Mouse (Mus musculus) skeletal muscle tissue, adult 2 months (tissue): Measurements from ENCODE around the gene Atn1.
A peak's percentile ranks its signal among the peaks of the same experiment; 100 is the strongest.

Experiments used
- DNase-seq: peaks from one replicate; pipeline ENCODE4 v3.0.0-alpha.2; 2012; ENCODE audit warnings: low read depth, low spot score

Atn1 gene

GRCm38 (mm10) chr6:124711824-124712782 is 44.2 kb downstream of the Atn1 start, which contains the start of the genes Emg1 and Phb2:
TSS of gene Emg1 (minus strand) at chr6:124712178.
TSS of gene Phb2 (plus strand) at chr6:124712336.
- DNase-seq = peak; percentile 97

GRCm38 (mm10) chr6:124708289-124708889 is 47.9 kb downstream of the Atn1 start:
- no peak for DNase-seq

DNA sequence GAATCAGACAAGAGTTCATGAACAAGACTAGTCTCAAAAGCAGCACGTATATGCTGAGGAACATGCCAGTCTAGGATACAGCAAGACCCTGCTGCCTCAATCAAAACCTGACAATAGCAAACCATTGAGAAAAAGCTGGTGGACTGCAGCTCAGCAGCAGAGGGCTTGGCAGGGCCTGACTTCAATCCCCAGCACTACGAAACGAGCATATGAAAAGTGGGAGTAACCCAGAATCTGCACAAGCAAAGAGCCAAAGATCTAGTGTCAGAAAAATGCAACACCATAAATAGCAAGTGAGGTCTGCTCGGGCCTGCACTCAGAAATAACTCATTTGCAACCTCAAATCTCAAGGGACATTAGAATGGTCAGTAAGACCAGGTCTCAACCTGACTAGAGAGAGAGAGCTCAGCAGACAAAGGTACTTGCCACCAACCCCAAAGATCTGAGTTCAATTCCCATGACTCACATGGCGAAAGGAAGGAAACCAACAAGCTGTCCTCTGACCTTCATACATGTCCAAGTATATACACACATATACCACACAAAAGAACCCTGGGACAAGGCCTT is 50.2 kb downstream of the Atn1 start:
- no peak for DNase-seq

GRCm38 (mm10) chr6:124704417-124704816 is 51.9 kb downstream of the Atn1 start:
- DNase-seq = no peak

DNA sequence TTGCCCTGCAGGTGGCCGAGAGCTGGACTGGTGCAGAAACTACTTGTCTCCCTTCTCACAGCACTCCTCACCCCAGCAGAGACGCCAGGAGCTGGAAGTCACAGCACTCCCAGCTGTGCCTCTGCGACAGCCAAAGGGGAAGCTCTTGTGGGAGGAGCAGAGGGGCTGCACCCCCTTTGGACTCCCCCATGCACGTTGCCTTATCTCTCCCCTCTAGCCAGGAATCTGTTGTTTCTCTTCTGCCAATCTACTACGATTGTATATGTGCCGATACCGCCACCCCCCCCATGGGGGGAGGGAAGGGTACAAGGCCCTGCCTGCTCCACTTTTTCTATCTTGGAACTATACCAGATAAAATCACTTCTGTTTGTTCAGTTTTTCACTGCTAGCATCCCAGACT is 52.5 kb downstream of the Atn1 start:
- DNase-seq = no peak

DNA sequence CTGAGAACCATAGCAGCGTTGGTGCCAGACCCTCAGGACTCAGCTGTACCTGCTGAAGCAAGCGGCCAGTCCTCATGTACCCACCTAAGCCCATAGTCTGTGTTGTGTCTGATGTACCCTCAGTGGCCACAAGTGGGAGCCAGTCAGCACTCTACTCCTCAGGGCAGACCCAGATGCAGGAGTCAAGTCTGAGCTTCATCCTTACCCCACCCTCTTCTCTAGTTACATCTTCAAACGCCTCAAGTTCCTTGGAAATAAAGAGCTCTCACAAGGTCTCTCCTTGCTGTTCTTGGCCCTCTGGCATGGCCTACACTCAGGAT is 53.6 kb downstream of the Atn1 start:
- peak; percentile 32 for DNase-seq

- DNase-seq = no peak
Observed at GRCm38 (mm10) chr6:124702102-124702783, 54.1 kb downstream of the Atn1 start.

GRCm38 (mm10) chr6:124701338-124701737 is 55.0 kb downstream of the Atn1 start:
- DNase-seq = no peak

GRCm38 (mm10) chr6:124699962-124700610 is 56.2 kb downstream of the Atn1 start:
- DNase-seq = peak; percentile 83

DNA sequence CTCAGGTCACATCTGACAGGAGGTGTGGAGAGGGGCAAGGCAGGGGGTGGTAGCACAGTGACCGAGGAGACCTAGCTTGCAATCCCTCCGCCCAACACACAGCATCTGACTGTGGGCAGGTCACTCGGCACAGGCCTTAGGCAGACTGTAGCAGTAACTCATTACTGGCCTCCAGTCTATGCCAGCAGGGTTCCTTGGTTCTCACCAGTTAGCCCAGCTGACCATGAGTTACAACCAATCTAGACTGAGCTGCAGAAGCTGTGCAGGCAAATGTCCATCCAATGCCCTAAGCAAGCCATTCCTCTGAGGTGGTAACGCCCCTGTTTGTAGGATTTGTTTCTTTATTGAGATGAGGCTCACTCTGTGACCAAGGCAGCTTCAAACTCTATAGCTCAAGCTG is 57.0 kb downstream of the Atn1 start:
- DNase-seq = no peak

GRCm38 (mm10) chr6:124698751-124699150 is 57.6 kb downstream of the Atn1 start:
- DNase-seq = no peak

GRCm38 (mm10) chr6:124696441-124697150 is 59.7 kb downstream of the Atn1 start:
- no peak for DNase-seq

DNA sequence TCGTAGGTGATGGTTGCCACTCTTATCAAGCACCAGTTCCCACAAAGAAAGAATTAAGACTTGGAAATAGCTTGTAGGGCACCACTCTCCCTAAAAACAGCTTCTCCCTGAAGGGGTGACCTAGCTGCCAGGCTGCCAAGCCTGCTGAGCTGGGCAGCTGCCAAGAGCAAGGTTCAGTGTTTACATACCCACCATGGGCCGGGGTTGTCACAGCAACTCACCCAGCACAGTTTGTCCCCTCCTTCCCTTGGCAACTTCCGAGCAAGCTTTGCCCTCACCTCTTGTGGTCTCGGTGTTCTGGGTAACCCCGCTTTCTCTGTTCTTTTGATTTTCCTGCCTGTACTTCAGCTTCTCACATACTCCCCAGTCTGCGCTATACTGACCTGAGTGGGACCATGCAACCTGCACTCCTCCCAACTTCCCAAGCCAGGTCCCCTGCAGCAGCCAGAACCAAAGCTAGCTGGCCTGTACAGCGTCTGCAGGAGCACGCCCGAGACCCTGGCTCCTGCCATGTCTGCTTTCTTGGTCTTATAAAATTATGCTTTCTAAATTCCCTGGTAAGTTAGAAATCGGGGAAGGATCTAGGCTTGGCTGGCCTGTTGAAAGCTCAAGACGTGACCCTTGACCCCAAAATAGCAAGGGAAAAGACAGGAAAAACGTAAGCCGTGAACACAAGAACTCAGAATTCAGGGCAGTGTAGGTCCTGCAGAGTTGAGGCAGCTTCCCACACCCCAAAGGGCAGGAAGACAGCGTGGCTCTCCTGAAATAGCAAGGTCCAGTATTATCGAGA is 62.0 kb downstream of the Atn1 start:
- peak; percentile 52 for DNase-seq

- no peak for DNase-seq
Observed at GRCm38 (mm10) chr6:124693243-124693981, 62.9 kb downstream of the Atn1 start.
